Mouse (Mus musculus): ENCODE data around the gene Sema4b.

DNA sequence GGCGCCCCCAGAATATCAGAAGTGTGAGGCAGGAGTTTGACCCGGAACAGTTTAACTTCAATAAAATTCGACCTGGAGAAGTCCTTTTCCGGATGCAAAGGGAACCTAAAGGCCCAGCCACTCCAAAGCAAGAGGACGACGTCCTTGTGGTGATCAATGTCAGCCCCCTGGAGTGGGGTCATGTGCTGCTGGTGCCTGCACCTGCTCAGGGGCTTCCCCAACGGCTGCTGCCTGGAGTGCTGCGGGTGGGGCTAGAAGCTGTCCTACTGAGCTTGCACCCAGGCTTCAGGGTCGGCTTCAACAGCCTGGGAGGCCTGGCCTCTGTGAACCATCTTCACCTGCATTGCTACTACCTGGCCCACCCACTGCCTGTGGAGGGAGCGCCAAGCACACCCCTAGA lies 51.9 kb downstream of the Sema4b start:
- TF ChIP-seq EP300 (IDR thresholded peaks at IDR 0.05) (no peak), CTCF (IDR thresholded peaks at IDR 0.05) (no peak)
